Mouse (Mus musculus) ES-E14 (cell line): ENCODE data around the gene Sik3.

ENCODE experiments used
- HCFC1 ChIP-seq: IDR thresholded peaks from 2 replicates; pipeline ENCODE4 v1.6.1; 2012; ENCODE audit warnings: low read length, inconsistent platforms, borderline replicate concordance; ENCODE audit not compliant: insufficient read depth
- MAFK ChIP-seq: IDR thresholded peaks from 2 replicates; pipeline ENCODE4 v1.6.1; 2014; ENCODE audit warnings: mild to moderate bottlenecking, low read depth, low read length, inconsistent platforms; ENCODE audit not compliant: insufficient read depth

- TF ChIP-seq MAFK (no peak), HCFC1 (no peak)
Measured at GRCm38 (mm10) chr9:45984409-45985228, 28.0 kb upstream of the Sik3 start.
